Mouse (Mus musculus): ENCODE measurements at regions not wholly inside any gene's neighbourhood (a gene's known extent, or its start where the extent isn't known, plus 50 kb on each side); places are given as distances from the start of the nearest gene placed in this dataset.

DNA sequence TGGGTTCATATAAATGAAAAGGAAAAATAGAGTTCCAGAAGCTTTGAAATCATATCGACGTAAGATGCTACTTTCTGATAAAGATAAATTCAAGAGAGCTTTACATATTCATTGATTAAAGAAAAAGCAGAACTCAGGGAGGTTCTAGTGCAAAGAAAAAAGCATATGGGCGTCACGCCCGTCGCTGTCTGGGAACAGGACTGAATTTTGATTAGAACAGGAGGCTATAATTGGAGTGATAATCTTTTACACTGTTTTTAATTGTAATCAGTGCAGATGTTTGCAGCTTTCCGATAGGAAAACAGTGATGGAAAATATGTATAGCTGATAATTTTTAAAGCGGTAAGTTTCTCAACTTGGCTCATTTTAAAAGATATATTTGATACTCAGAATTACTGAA is 428.2 kb upstream of the Ccnh start:
- no peak for DNase-seq (ENCODE audit: low spot score in 2 of 2)

- DNase-seq (ENCODE audit: low spot score in 2 of 2): no peak
Observed at GRCm38 (mm10) chr13:84761821-84762220, 427.4 kb upstream of the Ccnh start.

DNA sequence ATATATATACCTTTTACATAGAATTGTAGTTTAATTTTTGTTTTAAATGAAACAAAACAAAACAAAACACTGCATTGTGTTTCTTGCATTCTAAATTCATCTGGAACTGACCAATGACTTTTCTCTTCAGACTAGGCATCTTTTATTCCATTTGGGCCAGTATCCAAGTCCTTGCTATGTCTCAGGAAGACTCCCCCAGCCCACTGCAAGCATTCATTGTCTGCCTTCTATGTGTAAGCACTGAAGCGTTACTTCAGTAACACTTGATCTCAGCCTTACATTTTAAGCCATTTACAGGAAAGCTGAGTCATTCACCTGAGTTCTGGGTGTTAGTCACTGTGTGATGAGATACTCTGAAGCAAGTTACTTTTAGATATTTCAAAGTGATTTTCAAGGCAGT is 425.3 kb upstream of the Ccnh start:
- no peak for DNase-seq (ENCODE audit: low spot score in 2 of 2)

DNA sequence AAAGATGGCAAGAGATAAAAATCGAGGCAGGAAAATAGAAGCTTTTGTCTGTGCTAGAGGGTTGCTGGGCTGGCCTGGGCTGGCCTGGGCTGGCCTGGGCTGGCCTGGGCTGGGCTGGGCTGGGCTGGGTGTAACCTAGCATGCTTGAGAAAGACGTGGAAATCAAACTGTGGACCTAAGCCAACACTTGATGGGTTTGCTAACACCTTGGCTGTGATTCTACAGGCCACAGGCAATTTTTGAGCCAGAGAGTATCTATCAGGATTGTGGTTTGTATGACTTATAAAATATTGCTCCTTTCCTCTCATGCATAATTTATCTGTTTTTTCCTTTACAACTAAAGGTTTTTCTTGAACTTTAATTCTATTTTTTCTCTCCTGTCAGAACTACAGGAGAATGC is 417.3 kb upstream of the Ccnh start:
- DNase-seq (ENCODE audit: low spot score in 2 of 2): no peak

GRCm38 (mm10) chr13:84783017-84783937 is 405.9 kb upstream of the Ccnh start:
- DNase-seq (ENCODE audit: low spot score in 2 of 2): no peak

DNA sequence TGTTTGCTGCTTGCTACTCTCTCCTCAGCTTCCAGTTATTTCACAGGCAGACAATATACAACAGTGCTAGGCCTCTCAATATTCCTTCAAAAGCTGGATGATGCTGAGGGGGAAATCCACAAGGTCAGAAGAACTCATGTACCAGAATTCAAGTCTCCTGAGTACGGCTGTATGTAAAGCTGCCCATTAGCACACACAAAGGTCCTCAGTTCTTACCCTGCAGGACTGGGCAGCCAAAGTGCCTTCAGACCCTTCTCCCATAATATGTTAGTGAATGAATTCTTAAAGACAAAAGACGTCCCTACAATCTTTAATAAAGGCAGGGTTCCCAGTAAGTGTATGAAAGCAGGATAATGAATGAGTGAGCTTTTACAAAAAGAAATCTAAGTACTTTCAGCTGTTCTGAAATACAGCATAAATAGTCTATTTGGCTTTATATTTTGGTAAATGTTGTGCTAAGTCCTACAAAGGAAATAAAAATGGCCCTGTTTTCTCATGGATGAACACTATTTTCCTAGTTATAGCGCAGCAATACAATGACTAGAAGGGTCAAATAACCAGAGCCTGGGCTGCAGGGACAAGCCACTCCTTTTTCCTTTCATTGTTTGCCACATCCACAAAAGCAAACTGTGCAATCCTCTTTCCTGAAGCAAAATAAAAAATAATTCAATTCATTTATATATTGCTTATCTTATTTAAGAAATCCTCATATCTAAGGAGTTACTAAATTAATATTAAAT is 384.8 kb upstream of the Ccnh start:
- no peak for DNase-seq (ENCODE audit: low spot score in 2 of 2)

GRCm38 (mm10) chr13:84805190-84805589 is 384.0 kb upstream of the Ccnh start:
- no peak for DNase-seq (ENCODE audit: low spot score in 2 of 2)

- DNase-seq (ENCODE audit: low spot score in 2 of 2): no peak
Observed at GRCm38 (mm10) chr13:84809605-84810004, 379.6 kb upstream of the Ccnh start.
